Mouse (Mus musculus) forebrain, postnatal 0 days (tissue): ENCODE measurements at regions not wholly inside any gene's neighbourhood (a gene's known extent, or its start where the extent isn't known, plus 50 kb on each side); places are given as distances from the start of the nearest gene placed in this dataset.

Experiments
- ATAC-seq: fragments of 200-750 bp; cut with Nextera tagmentation; 2 replicates; pipeline ENCODE4 v1.8.0; 2017; ENCODE audit warnings: mild to moderate bottlenecking, moderate library complexity
- DNase-seq: peaks from one replicate; pipeline ENCODE4 v3.0.0-alpha.2; 2015
- H3K27ac ChIP-seq: fragments of 300-500 bp; sonication (generic); 2 replicates; pipeline ENCODE4 v1.5.1; 2014; ENCODE audit warnings: low read depth, mild to moderate bottlenecking, antibody characterized with exemption, low read length, moderate library complexity, mixed read lengths
- H3K27me3 ChIP-seq: fragments of 300-500 bp; sonication (generic); 2 replicates; pipeline ENCODE4 v1.6.1; 2014; ENCODE audit warnings: mild to moderate bottlenecking, low read length, mixed read lengths; ENCODE audit not compliant: insufficient read depth
- H3K36me3 ChIP-seq: fragments of 300-500 bp; sonication (generic); 2 replicates; pipeline ENCODE4 v1.6.1; 2014; ENCODE audit warnings: mild to moderate bottlenecking, moderate library complexity; ENCODE audit not compliant: insufficient read depth
- H3K4me1 ChIP-seq: fragments of 300-500 bp; sonication (generic); 2 replicates; pipeline ENCODE4 v1.6.1; 2014; ENCODE audit warnings: antibody characterized with exemption; ENCODE audit not compliant: insufficient read depth
- H3K4me2 ChIP-seq: fragments of 300-500 bp; sonication (generic); 2 replicates; pipeline ENCODE4 v1.6.1; 2014; ENCODE audit warnings: low read depth, mild to moderate bottlenecking, moderate library complexity
- H3K4me3 ChIP-seq: fragments of 300-500 bp; sonication (generic); 2 replicates; pipeline ENCODE4 v1.5.1; 2014; ENCODE audit warnings: low read depth, low read length, mixed read lengths
- H3K9ac ChIP-seq: fragments of 300-500 bp; sonication (generic); 2 replicates; pipeline ENCODE4 v1.6.1; 2014; ENCODE audit warnings: mild to moderate bottlenecking
- H3K9me3 ChIP-seq: fragments of 300-500 bp; sonication (generic); 2 replicates; pipeline ENCODE4 v1.6.1; 2016; ENCODE audit warnings: low read length
- CTCF ChIP-seq: sonication (generic); IDR thresholded peaks from 2 replicates; pipeline ENCODE4 v1.5.1; 2016; ENCODE audit warnings: antibody characterized with exemption, control low read depth, low read depth
- WGBS: fragments of 180-500 bp; shearing (Covaris S2); extraction: QIAGEN DNeasy Blood & Tissue Kit; methylation state at CpG from one replicate; pipeline ENCODE4 v1.1.7; 2014; 5-methylcytosine and 5-hydroxymethylcytosine counted together

DNA sequence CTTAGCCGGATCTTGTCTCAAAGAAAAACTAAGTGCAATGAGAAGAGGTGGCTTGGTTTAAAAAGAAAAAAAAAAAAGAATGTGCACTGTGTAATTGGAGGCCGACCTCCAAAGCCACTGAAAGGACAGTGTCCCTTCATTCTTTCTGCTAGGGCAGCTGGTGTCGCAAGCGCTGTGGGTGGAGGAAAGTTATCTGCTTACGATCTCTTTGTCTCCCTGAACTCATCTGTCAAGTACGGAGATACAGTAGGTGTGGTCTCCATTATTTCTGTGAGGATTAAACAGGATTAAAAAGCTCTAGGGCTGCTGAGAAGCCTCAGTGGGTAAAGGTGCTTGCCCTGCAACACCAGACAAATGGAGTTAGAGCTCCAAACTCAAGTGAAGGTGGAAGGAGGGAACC lies 126.6 kb upstream of the Jarid2 start:
- 26% methylated on average over 6 of the region's 6 CpGs for WGBS
- Histone ChIP-seq H3K27me3 (peaks cover 12% of the 10 kb centered on the region), H3K9me3 (no peaks in the 10 kb centered on the region), H3K27ac (no peak overlapping the region), H3K4me3 (no peak overlapping the region), H3K4me1 (no peaks in the 10 kb centered on the region), H3K4me2 (no peak overlapping the region), H3K36me3 (no peaks in the 10 kb centered on the region), H3K9ac (no peak overlapping the region)
- DNase-seq (no peak), ATAC-seq (no peak)
- TF ChIP-seq CTCF, result no peak

- TF ChIP-seq CTCF, result no peak
- Histone ChIP-seq H3K4me2 (no peak overlapping the region), H3K27ac (no peak overlapping the region), H3K4me3 (no peak overlapping the region), H3K27me3 (no peaks in the 10 kb centered on the region), H3K9me3 (no peaks in the 10 kb centered on the region), H3K9ac (no peak overlapping the region), H3K4me1 (no peaks in the 10 kb centered on the region), H3K36me3 (no peaks in the 10 kb centered on the region)
- ATAC-seq (no peak), DNase-seq (peak; percentile 20)
- 63% methylated on average over 13 of the region's 13 CpGs for WGBS
Observed at GRCm38 (mm10) chr13:44607316-44608285, 121.7 kb upstream of the Jarid2 start.

GRCm38 (mm10) chr13:44608286-44608675 lies 121.0 kb upstream of the Jarid2 start:
- H3K4me2 ChIP-seq, result no peak overlapping the region
- DNase-seq (no peak), ATAC-seq (no peak)
- H3K9ac ChIP-seq, result no peak overlapping the region
- no peaks in the 10 kb centered on the region for H3K4me1 ChIP-seq
- WGBS, result 82% methylated on average over 3 of the region's 3 CpGs
- H3K9me3 ChIP-seq, result no peaks in the 10 kb centered on the region
- H3K4me3 ChIP-seq, result no peak overlapping the region
- no peak overlapping the region for H3K27ac ChIP-seq
- H3K36me3 ChIP-seq, result no peaks in the 10 kb centered on the region
- TF ChIP-seq CTCF, result no peak
- no peaks in the 10 kb centered on the region for H3K27me3 ChIP-seq

DNA sequence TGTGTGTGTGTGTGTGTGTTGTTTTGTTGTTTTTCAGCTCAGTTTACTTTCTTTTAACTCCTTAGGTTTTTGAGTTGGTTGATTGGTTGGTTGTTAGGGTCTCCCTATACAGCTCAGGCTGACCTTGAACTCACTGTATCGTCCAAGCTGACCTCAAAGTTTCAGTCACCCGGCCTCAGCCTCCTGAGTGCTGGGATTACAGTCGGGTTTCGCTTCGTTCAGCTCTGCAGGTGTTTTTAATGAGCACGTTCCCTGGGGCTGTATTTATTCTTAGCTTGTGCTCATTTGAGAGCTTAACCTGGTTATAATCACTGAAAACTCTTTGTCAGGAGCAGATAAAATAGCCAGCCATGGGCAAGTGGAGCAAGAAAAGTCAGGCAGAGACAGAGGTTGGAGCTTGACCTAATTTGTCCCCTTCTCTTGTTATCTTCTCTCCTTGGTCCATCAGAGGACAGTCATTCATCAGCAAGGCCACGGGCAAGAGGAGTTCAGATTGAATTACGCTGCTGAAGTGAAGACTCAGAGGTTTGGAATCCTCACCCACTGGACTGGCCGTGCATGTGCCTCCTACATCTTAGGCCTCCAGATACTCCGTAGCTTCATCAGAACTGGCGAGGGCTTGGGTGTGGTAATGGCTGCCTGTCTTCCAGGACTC lies 120.5 kb upstream of the Jarid2 start:
- Histone ChIP-seq H3K36me3 (no peaks in the 10 kb centered on the region), H3K27me3 (no peaks in the 10 kb centered on the region), H3K4me3 (no peak overlapping the region), H3K4me1 (no peaks in the 10 kb centered on the region), H3K27ac (no peak overlapping the region), H3K4me2 (no peak overlapping the region), H3K9ac (no peak overlapping the region), H3K9me3 (no peaks in the 10 kb centered on the region)
- TF ChIP-seq CTCF, result no peak
- DNase-seq (no peak), ATAC-seq (no peak)
- 63% methylated on average over 11 of the region's 11 CpGs for WGBS

GRCm38 (mm10) chr13:44609606-44610005 lies 119.7 kb upstream of the Jarid2 start:
- Histone ChIP-seq H3K9me3 (no peaks in the 10 kb centered on the region), H3K36me3 (no peaks in the 10 kb centered on the region), H3K27me3 (no peaks in the 10 kb centered on the region), H3K4me1 (no peaks in the 10 kb centered on the region), H3K4me2 (no peak overlapping the region), H3K4me3 (no peak overlapping the region), H3K27ac (no peak overlapping the region), H3K9ac (no peak overlapping the region)
- DNase-seq, result no peak
- ATAC-seq, result no peak
- no peak for TF ChIP-seq CTCF
- 95% methylated on average over 5 of the region's 5 CpGs for WGBS

- H3K27me3 ChIP-seq, result no peaks in the 10 kb centered on the region
- H3K27ac ChIP-seq, result no peak overlapping the region
- no peak for ATAC-seq
- no peak overlapping the region for H3K4me3 ChIP-seq
- no peak overlapping the region for H3K4me2 ChIP-seq
- TF ChIP-seq CTCF, result no peak
- WGBS, result 80% methylated on average over 8 of the region's 8 CpGs
- H3K4me1 ChIP-seq, result no peaks in the 10 kb centered on the region
- no peak for DNase-seq
- H3K9me3 ChIP-seq, result no peaks in the 10 kb centered on the region
- no peak overlapping the region for H3K9ac ChIP-seq
- no peaks in the 10 kb centered on the region for H3K36me3 ChIP-seq
Observed at GRCm38 (mm10) chr13:44615696-44616095, 113.6 kb upstream of the Jarid2 start.

DNA sequence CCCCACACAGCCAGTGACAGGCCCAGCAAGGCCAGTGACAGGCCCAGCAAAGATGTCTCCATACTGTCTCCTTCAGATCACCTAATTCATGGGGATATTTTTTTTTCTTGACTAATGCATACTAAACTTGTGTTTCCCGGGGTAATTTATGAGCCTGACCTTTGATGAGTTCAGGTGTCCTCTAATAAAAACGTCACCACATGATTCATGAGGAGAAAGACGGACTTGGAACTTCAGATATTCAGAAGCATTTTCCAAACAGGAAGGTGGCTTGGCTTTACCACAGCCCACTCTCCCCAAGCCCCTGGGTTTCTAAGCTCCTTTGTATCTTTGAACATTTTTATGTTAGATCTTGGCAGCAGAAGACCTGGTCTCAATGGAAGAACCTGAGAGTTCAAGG lies 110.9 kb upstream of the Jarid2 start:
- Histone ChIP-seq H3K36me3 (no peaks in the 10 kb centered on the region), H3K4me1 (no peaks in the 10 kb centered on the region), H3K4me3 (no peak overlapping the region), H3K27me3 (no peaks in the 10 kb centered on the region), H3K9me3 (no peaks in the 10 kb centered on the region), H3K4me2 (no peak overlapping the region), H3K27ac (no peak overlapping the region), H3K9ac (no peak overlapping the region)
- TF ChIP-seq CTCF, result no peak
- no peak for DNase-seq
- WGBS, result 82% methylated on average over 3 of the region's 3 CpGs
- no peak for ATAC-seq
